Mouse (Mus musculus) heart, embryonic 14.5 days (tissue): Measurements from ENCODE around the gene Mical1. TPM values are rescaled to one million over a fixed set of nuclear protein-coding genes. Genes with fewer than 3 reads are reported as not detected.

Experiments used
- ATAC-seq: fragments of 200-750 bp; cut with Nextera tagmentation; 2 replicates; pipeline ENCODE4 v1.8.0; 2017; ENCODE audit warnings: low read depth, moderate TSS enrichment; ENCODE audit not compliant: insufficient number of reproducible peaks, insufficient read depth, low FRiP score
- H3K27ac ChIP-seq, 2 experiments: fragments of 200-500 bp in 1 of 2; fragments of 300-500 bp in 1 of 2; sonication (generic) in 1 of 2; replicated peaks in 1 of 2; 2 replicates each; pipeline ENCODE4 v1.5.1; 2012 to 2014; ENCODE audit warnings: low read depth in 2 of 2, low read length in 2 of 2, control low read depth in 1 of 2, mild to moderate bottlenecking in 1 of 2, mixed read lengths in 1 of 2; ENCODE audit not compliant: control insufficient read depth in 1 of 2, insufficient read depth in 1 of 2
- H3K27me3 ChIP-seq: fragments of 300-500 bp; sonication (generic); 2 replicates; pipeline ENCODE4 v1.6.1; 2014; ENCODE audit warnings: mild to moderate bottlenecking, low read length, control low read depth; ENCODE audit not compliant: control insufficient read depth, insufficient read depth
- H3K36me3 ChIP-seq: fragments of 300-500 bp; sonication (generic); 2 replicates; pipeline ENCODE4 v1.6.1; 2014; ENCODE audit warnings: mild to moderate bottlenecking, control low read depth, low read length, mixed read lengths; ENCODE audit not compliant: control insufficient read depth, insufficient read depth
- H3K4me1 ChIP-seq, 2 experiments: fragments of 200-500 bp in 1 of 2; fragments of 300-500 bp in 1 of 2; sonication (generic) in 1 of 2; 2 replicates each; pipeline ENCODE4 v1.6.1; 2012 to 2014; ENCODE audit warnings: low read length in 2 of 2, control low read depth in 1 of 2, mixed read lengths in 1 of 2; ENCODE audit not compliant: control insufficient read depth in 2 of 2, insufficient read depth in 2 of 2
- H3K4me2 ChIP-seq: fragments of 300-500 bp; sonication (generic); 2 replicates; pipeline ENCODE4 v1.6.1; 2014; ENCODE audit warnings: mild to moderate bottlenecking, low read length
- H3K4me3 ChIP-seq, 2 experiments: fragments of 200-500 bp in 1 of 2; fragments of 300-500 bp in 1 of 2; sonication (generic) in 1 of 2; 2 replicates each; pipeline ENCODE4 v1.5.1; 2012 to 2014; ENCODE audit warnings: low read length in 2 of 2, mild to moderate bottlenecking in 2 of 2, control low read depth in 1 of 2, low read depth in 1 of 2, moderate library complexity in 1 of 2; ENCODE audit not compliant: control insufficient read depth in 1 of 2, insufficient read depth in 1 of 2
- H3K9ac ChIP-seq: fragments of 300-500 bp; sonication (generic); 2 replicates; pipeline ENCODE4 v1.6.1; 2014; ENCODE audit warnings: mild to moderate bottlenecking, low read length
- H3K9me3 ChIP-seq: fragments of 300-500 bp; sonication (generic); 2 replicates; pipeline ENCODE4 v1.6.1; 2016; ENCODE audit warnings: low read length, control low read depth; ENCODE audit not compliant: control insufficient read depth
- WGBS: fragments of 180-500 bp; shearing (Covaris S2); extraction: QIAGEN DNeasy Blood & Tissue Kit; methylation state at CpG from one replicate; pipeline ENCODE4 v1.1.7; 2014; 5-methylcytosine and 5-hydroxymethylcytosine counted together
- polyA plus RNA-seq: library from polyadenylated mRNA; unstranded; fragments of >200 nt; fragmentation: Nextera tagmentation; extraction: Ambion mirVana; gene quantifications from 2 replicates; pipeline ENCODE4 v1.2.1, GENCODE M21; 2014

The Mical1 gene
- polyA plus RNA-seq, 1 experiment from 2014 or later: 32.1 TPM

- Histone ChIP-seq H3K27ac (no peak overlapping the region), H3K4me1 (peaks cover 5 to 28% of the 10 kb centered on the region in 2 experiments; a peak in 3 of 4 replicates), H3K36me3 (peaks cover 56% of the 10 kb centered on the region), H3K4me3 (no peak overlapping the region), H3K9ac (no peak overlapping the region), H3K4me2 (no peak overlapping the region), H3K27me3 (no peaks in the 10 kb centered on the region), H3K9me3 (no peaks in the 10 kb centered on the region)
- no peak for ATAC-seq
- 84% methylated on average over 3 of the region's 3 CpGs for WGBS
These were observed 47.3 kb downstream of the Mical1 start for GRCm38 (mm10) chr10:41523386-41523785.

- ATAC-seq: no peak
- Histone ChIP-seq H3K9me3 (no peaks in the 10 kb centered on the region), H3K4me2 (no peak overlapping the region), H3K36me3 (peaks cover 77% of the 10 kb centered on the region), H3K27me3 (no peaks in the 10 kb centered on the region), H3K27ac (no peak overlapping the region), H3K4me3 (no peak overlapping the region), H3K9ac (no peak overlapping the region), H3K4me1 (peaks cover 5 to 28% of the 10 kb centered on the region in 2 experiments; a peak in 3 of 4 replicates)
- WGBS: 88% methylated on average over 1 of the region's 1 CpGs
These were observed 49.6 kb downstream of the Mical1 start for GRCm38 (mm10) chr10:41525696-41526095.

- 91% methylated on average over 5 of the region's 5 CpGs for WGBS
- ATAC-seq: no peak
- peaks cover 86% of the 10 kb centered on the region for H3K36me3 ChIP-seq
These were observed 53.9 kb downstream of the Mical1 start for GRCm38 (mm10) chr10:41529972-41530371.

GRCm38 (mm10) chr10:41535991-41536390 is 59.9 kb downstream of the Mical1 start:
- H3K4me1 ChIP-seq: no peaks in the 10 kb centered on the region
- no peak overlapping the region for H3K27ac ChIP-seq
- no peaks in the 10 kb centered on the region for H3K9me3 ChIP-seq
- peaks cover 66% of the 10 kb centered on the region for H3K36me3 ChIP-seq
- no peak overlapping the region for H3K9ac ChIP-seq
- H3K4me2 ChIP-seq: no peak overlapping the region
- no peak for ATAC-seq
- H3K27me3 ChIP-seq: no peaks in the 10 kb centered on the region
- WGBS: 91% methylated on average over 2 of the region's 2 CpGs
- no peak overlapping the region for H3K4me3 ChIP-seq

More at GRCm38 (mm10) chr10:41529972-41530371, 53.9 kb downstream of the Mical1 start:
- H3K4me1 ChIP-seq: no peaks in the 10 kb centered on the region
- H3K9me3 ChIP-seq: no peaks in the 10 kb centered on the region
- no peak overlapping the region for H3K27ac ChIP-seq
- no peaks in the 10 kb centered on the region for H3K27me3 ChIP-seq
- no peak overlapping the region for H3K4me2 ChIP-seq
- no peak overlapping the region for H3K4me3 ChIP-seq
- no peak overlapping the region for H3K9ac ChIP-seq

Other genes starting within 250 kb of the Mical1 start
- gene Fig4, start 173.1 kb upstream of the Mical1 start, polyA plus RNA-seq: 57.2 and 64.9 TPM in 2 replicates
- 0.18 and 0.19 TPM in 2 replicates for gene Ak9, start 172.3 kb upstream of the Mical1 start, polyA plus RNA-seq
- gene Zbtb24, start 25.9 kb upstream of the Mical1 start, polyA plus RNA-seq: 11.7 and 12.7 TPM in 2 replicates
- 51.1 and 54.0 TPM in 2 replicates for gene Smpd2, start 14.1 kb downstream of the Mical1 start, polyA plus RNA-seq
- gene Ppil6, start 14.1 kb downstream of the Mical1 start, polyA plus RNA-seq: 1.8 and 2.3 TPM in 2 replicates
- gene Cd164, start 43.1 kb downstream of the Mical1 start, polyA plus RNA-seq: 220 and 225 TPM in 2 replicates
- 0.20 and 0.46 TPM in 2 replicates for gene Ccdc162, start 240.3 kb downstream of the Mical1 start, polyA plus RNA-seq